Mouse (Mus musculus): ENCODE data around the gene Agpat3.

The Agpat3 gene

GRCm38 (mm10) chr10:78284812-78285211 lies 67.5 kb downstream of the Agpat3 start:
- in situ Hi-C loops (cut with MboI; ENCODE audit: low pct_unique_long_range_greater_than_20kb in 1 of 2, low sequenced_read_pairs in 2 of 2, unreplicated experiment in 1 of 2) = no loop called here

GRCm38 (mm10) chr10:78282411-78282810 lies 69.9 kb downstream of the Agpat3 start:
- in situ Hi-C loops (cut with MboI; ENCODE audit: low pct_unique_long_range_greater_than_20kb in 1 of 2, low sequenced_read_pairs in 2 of 2, unreplicated experiment in 1 of 2) = no loop called here

GRCm38 (mm10) chr10:78280486-78280885 lies 71.8 kb downstream of the Agpat3 start:
- in situ Hi-C loops (cut with MboI; ENCODE audit: low pct_unique_long_range_greater_than_20kb in 1 of 2, low sequenced_read_pairs in 2 of 2, unreplicated experiment in 1 of 2) = no loop called here

GRCm38 (mm10) chr10:78279210-78279609 lies 73.1 kb downstream of the Agpat3 start:
- in situ Hi-C loops (cut with MboI; ENCODE audit: low pct_unique_long_range_greater_than_20kb in 1 of 2, low sequenced_read_pairs in 2 of 2, unreplicated experiment in 1 of 2) = no loop called here

GRCm38 (mm10) chr10:78277835-78278234 lies 74.5 kb downstream of the Agpat3 start:
- in situ Hi-C loops (cut with MboI; ENCODE audit: low pct_unique_long_range_greater_than_20kb in 1 of 2, low sequenced_read_pairs in 2 of 2, unreplicated experiment in 1 of 2) = no loop called here

GRCm38 (mm10) chr10:78276242-78276641 lies 76.0 kb downstream of the Agpat3 start:
- in situ Hi-C loops (cut with MboI; ENCODE audit: low pct_unique_long_range_greater_than_20kb in 1 of 2, low sequenced_read_pairs in 2 of 2, unreplicated experiment in 1 of 2) = no loop called here

GRCm38 (mm10) chr10:78272932-78273331 lies 79.4 kb downstream of the Agpat3 start:
- in situ Hi-C loops (cut with MboI; ENCODE audit: low pct_unique_long_range_greater_than_20kb in 1 of 2, low sequenced_read_pairs in 2 of 2, unreplicated experiment in 1 of 2) = no loop called here

- in situ Hi-C loops (cut with MboI; ENCODE audit: low pct_unique_long_range_greater_than_20kb in 1 of 2, low sequenced_read_pairs in 2 of 2, unreplicated experiment in 1 of 2) = loop anchor here (10.0 kb wide), 2 partner anchors 109 to 119 kb away; no protein-coding TSS in a partner anchor
Measured at GRCm38 (mm10) chr10:78265881-78266280, 86.4 kb downstream of the Agpat3 start.

- in situ Hi-C loops (cut with MboI; ENCODE audit: low pct_unique_long_range_greater_than_20kb in 1 of 2, low sequenced_read_pairs in 2 of 2, unreplicated experiment in 1 of 2) = loop anchor here (10.0 kb wide), 2 partner anchors 110 to 120 kb away; no protein-coding TSS in a partner anchor
Measured at GRCm38 (mm10) chr10:78264735-78265134, 87.6 kb downstream of the Agpat3 start.

GRCm38 (mm10) chr10:78260916-78261650 lies 91.2 kb downstream of the Agpat3 start:
- in situ Hi-C loops (cut with MboI; ENCODE audit: low pct_unique_long_range_greater_than_20kb in 1 of 2, low sequenced_read_pairs in 2 of 2, unreplicated experiment in 1 of 2) = loop anchor here (10.0 kb wide), 2 partner anchors 114 to 124 kb away; no protein-coding TSS in a partner anchor

GRCm38 (mm10) chr10:78260322-78260721 lies 92.0 kb downstream of the Agpat3 start:
- in situ Hi-C loops (cut with MboI; ENCODE audit: low pct_unique_long_range_greater_than_20kb in 1 of 2, low sequenced_read_pairs in 2 of 2, unreplicated experiment in 1 of 2) = loop anchor here (10.0 kb wide), 2 partner anchors 114 to 124 kb away; no protein-coding TSS in a partner anchor

- in situ Hi-C loops (cut with MboI; ENCODE audit: low pct_unique_long_range_greater_than_20kb in 1 of 2, low sequenced_read_pairs in 2 of 2, unreplicated experiment in 1 of 2) = loop anchor here (10.0 kb wide), 2 partner anchors 115 to 125 kb away; no protein-coding TSS in a partner anchor
Measured at GRCm38 (mm10) chr10:78259702-78260101, 92.6 kb downstream of the Agpat3 start.

GRCm38 (mm10) chr10:78259230-78259629 lies 93.1 kb downstream of the Agpat3 start:
- in situ Hi-C loops (cut with MboI; ENCODE audit: low pct_unique_long_range_greater_than_20kb in 1 of 2, low sequenced_read_pairs in 2 of 2, unreplicated experiment in 1 of 2) = no loop called here

GRCm38 (mm10) chr10:78258142-78258675 lies 94.1 kb downstream of the Agpat3 start:
- in situ Hi-C loops (cut with MboI; ENCODE audit: low pct_unique_long_range_greater_than_20kb in 1 of 2, low sequenced_read_pairs in 2 of 2, unreplicated experiment in 1 of 2) = no loop called here

GRCm38 (mm10) chr10:78255646-78256059 lies 96.6 kb downstream of the Agpat3 start:
- in situ Hi-C loops (cut with MboI; ENCODE audit: low pct_unique_long_range_greater_than_20kb in 1 of 2, low sequenced_read_pairs in 2 of 2, unreplicated experiment in 1 of 2) = no loop called here

- in situ Hi-C loops (cut with MboI; ENCODE audit: low pct_unique_long_range_greater_than_20kb in 1 of 2, low sequenced_read_pairs in 2 of 2, unreplicated experiment in 1 of 2) = no loop called here
Measured at GRCm38 (mm10) chr10:78247206-78247605, 105.1 kb downstream of the Agpat3 start.

- in situ Hi-C loops (cut with MboI; ENCODE audit: low pct_unique_long_range_greater_than_20kb in 1 of 2, low sequenced_read_pairs in 2 of 2, unreplicated experiment in 1 of 2) = no loop called here
Measured at GRCm38 (mm10) chr10:78246725-78247124, 105.6 kb downstream of the Agpat3 start.

GRCm38 (mm10) chr10:78245225-78245547 lies 107.1 kb downstream of the Agpat3 start:
- in situ Hi-C loops (cut with MboI; ENCODE audit: low pct_unique_long_range_greater_than_20kb in 1 of 2, low sequenced_read_pairs in 2 of 2, unreplicated experiment in 1 of 2) = no loop called here

- in situ Hi-C loops (cut with MboI; ENCODE audit: low pct_unique_long_range_greater_than_20kb in 1 of 2, low sequenced_read_pairs in 2 of 2, unreplicated experiment in 1 of 2) = no loop called here
Measured at GRCm38 (mm10) chr10:78244438-78245224, 107.7 kb downstream of the Agpat3 start, which contains the start of gene Trappc10. Gene Trappc10 (minus strand): TSS chr10:78244641.

Data from mouse embryonic stem cell (cell line).